In the genomic region with DNA sequence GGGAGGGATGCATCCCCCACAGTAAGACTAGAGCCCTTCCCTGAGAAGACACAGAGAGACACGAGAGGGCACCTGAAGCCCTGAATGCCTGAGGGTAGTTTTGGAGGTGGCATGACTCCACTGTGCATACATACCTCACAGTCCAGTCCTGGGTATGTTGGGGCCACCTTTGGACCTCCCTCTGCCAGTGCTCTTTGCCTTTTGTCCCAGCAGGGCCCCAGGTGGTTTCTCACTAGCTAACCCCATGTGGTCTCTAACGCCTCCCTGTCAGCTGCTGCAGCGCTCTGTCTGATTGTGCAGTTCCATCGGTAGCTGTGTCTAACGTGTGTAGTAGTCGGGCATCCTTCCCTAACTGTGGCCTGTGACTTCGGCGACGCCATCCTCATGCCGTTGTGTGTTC, we compare ENCODE assay signal across 11 mouse cellular contexts.
DNase-seq lines count a peak whose midpoint lies in the region; ATAC-seq lines count a peak whose summit lies in the region.
"Had no signal": no experiment of that assay in that cellular context is flagged by ENCODE, and none has a peak within 500 bp of the region (broad histone marks: within the 10 kb centered on the region; RNA-seq: fewer than 3 reads in every experiment).

No protein-coding gene starts in this region.

- H3K36me3 ChIP-seq in forebrain, embryonic 10.5 days (replicated peaks) = peaks cover 48% of the 10 kb centered on the region
- H3K36me3 ChIP-seq in forebrain, embryonic 16.5 days (ENCODE audit: control insufficient read depth, insufficient read depth) = 0 out of 2 replicates have a peak, but pooled peaks cover 8% of the 10 kb centered on the region
- H3K36me3 ChIP-seq in limb, embryonic 13.5 days = peaks cover 32% of the 10 kb centered on the region
- peaks cover 41% of the 10 kb centered on the region for H3K36me3 ChIP-seq in limb, embryonic 10.5 days
- peaks cover 45% of the 10 kb centered on the region for H3K36me3 ChIP-seq in midbrain, embryonic 10.5 days
- peaks cover 16% of the 10 kb centered on the region for H3K36me3 ChIP-seq in neural tube, embryonic 15.5 days

- H3K4me1 ChIP-seq in forebrain, embryonic 10.5 days = peaks cover 8% of the 10 kb centered on the region
- H3K4me1 ChIP-seq in forebrain, embryonic 16.5 days (replicated peaks; ENCODE audit: control insufficient read depth, insufficient read depth, low read length) = peaks cover 9% of the 10 kb centered on the region
- H3K4me1 ChIP-seq in limb, embryonic 13.5 days = peaks cover 17% of the 10 kb centered on the region
- H3K4me1 ChIP-seq in limb, embryonic 10.5 days = no peaks in the 10 kb centered on the region
- peaks cover 10% of the 10 kb centered on the region for H3K4me1 ChIP-seq in midbrain, embryonic 10.5 days
- peaks cover 13% of the 10 kb centered on the region for H3K4me1 ChIP-seq in neural tube, embryonic 15.5 days
- H3K4me1 ChIP-seq: embryonic facial prominence, embryonic 12.5 days had no signal

- no peaks in the 10 kb centered on the region for H3K27me3 ChIP-seq in forebrain, embryonic 10.5 days (ENCODE audit: poor library complexity, severe bottlenecking)
- H3K27me3 ChIP-seq in forebrain, embryonic 16.5 days (replicated peaks; ENCODE audit: control insufficient read depth, insufficient read depth, low read length) = no peaks in the 10 kb centered on the region
- H3K27me3 ChIP-seq in limb, embryonic 13.5 days = no peaks in the 10 kb centered on the region
- no peaks in the 10 kb centered on the region for H3K27me3 ChIP-seq in limb, embryonic 10.5 days (ENCODE audit: low read depth, poor library complexity, severe bottlenecking)
- no peaks in the 10 kb centered on the region for H3K27me3 ChIP-seq in midbrain, embryonic 10.5 days (ENCODE audit: low read depth, poor library complexity, severe bottlenecking)
- H3K27me3 ChIP-seq in neural tube, embryonic 15.5 days (replicated peaks) = no peaks in the 10 kb centered on the region
- H3K27me3 ChIP-seq: embryonic facial prominence, embryonic 12.5 days; forebrain, embryonic 12.5 days had no signal

- H3K4me3 ChIP-seq in forebrain, embryonic 10.5 days = no peak overlapping the region
- H3K4me3 ChIP-seq in forebrain, embryonic 16.5 days (replicated peaks; ENCODE audit: low read length) = no peak overlapping the region
- no peak overlapping the region for H3K4me3 ChIP-seq in limb, embryonic 13.5 days
- no peak overlapping the region for H3K4me3 ChIP-seq in limb, embryonic 10.5 days
- H3K4me3 ChIP-seq in midbrain, embryonic 10.5 days = no peak overlapping the region
- H3K4me3 ChIP-seq in neural tube, embryonic 15.5 days (replicated peaks) = no peak overlapping the region
- H3K4me3 ChIP-seq: embryonic facial prominence, embryonic 12.5 days; forebrain, embryonic 12.5 days had no signal

- H3K27ac ChIP-seq in forebrain, embryonic 10.5 days = peak overlapping the region; percentile 30; the same call in 1 of the 2 replicates
- no peak overlapping the region for H3K27ac ChIP-seq in forebrain, embryonic 16.5 days (ENCODE audit: low read length)
- peak overlapping the region; percentile 48; the same call in 1 of the 2 replicates for H3K27ac ChIP-seq in limb, embryonic 13.5 days
- no peak overlapping the region for H3K27ac ChIP-seq in limb, embryonic 10.5 days
- H3K27ac ChIP-seq in midbrain, embryonic 10.5 days (replicated peaks) = 0 out of 2 replicates have a peak overlapping the region, but pooled peaks have one; percentile 11
- peak overlapping the region; percentile 14 for H3K27ac ChIP-seq in neural tube, embryonic 15.5 days (replicated peaks)
- H3K27ac ChIP-seq: embryonic facial prominence, embryonic 12.5 days; forebrain, embryonic 12.5 days; liver, embryonic 14.5 days had no signal

- DNase-seq in forebrain, embryonic 10.5 days (ENCODE audit: extremely low spot score, low spot score) = no peak
- DNase-seq in limb, embryonic 10.5 days (ENCODE audit: low spot score) = no peak
- no peak for DNase-seq in midbrain, embryonic 10.5 days (ENCODE audit: low spot score)
- DNase-seq in left cerebral cortex, adult 9 months (ENCODE audit: low spot score in 2 of 2) = no peak
- no peak for DNase-seq in T-cell, adult 2 months (ENCODE audit: low spot score)

- H3K4me2 ChIP-seq in forebrain, embryonic 16.5 days (ENCODE audit: low read length) = no peak overlapping the region
- H3K4me2 ChIP-seq in limb, embryonic 13.5 days (replicated peaks) = no peak overlapping the region
- no peak overlapping the region for H3K4me2 ChIP-seq in neural tube, embryonic 15.5 days
- H3K4me2 ChIP-seq: embryonic facial prominence, embryonic 12.5 days; forebrain, embryonic 12.5 days had no signal

- no peak for ATAC-seq in forebrain, embryonic 16.5 days
- no peak for ATAC-seq in limb, embryonic 13.5 days (ENCODE audit: low FRiP score, low read depth)
- ATAC-seq in neural tube, embryonic 15.5 days (ENCODE audit: low FRiP score) = no peak

- no peaks in the 10 kb centered on the region for H3K9me3 ChIP-seq in forebrain, embryonic 10.5 days
- no peaks in the 10 kb centered on the region for H3K9me3 ChIP-seq in forebrain, embryonic 16.5 days (ENCODE audit: control insufficient read depth, low read length)
- no peaks in the 10 kb centered on the region for H3K9me3 ChIP-seq in limb, embryonic 13.5 days
- no peaks in the 10 kb centered on the region for H3K9me3 ChIP-seq in limb, embryonic 10.5 days (replicated peaks)
- H3K9me3 ChIP-seq in midbrain, embryonic 10.5 days (replicated peaks) = no peaks in the 10 kb centered on the region
- H3K9me3 ChIP-seq in neural tube, embryonic 15.5 days (replicated peaks) = no peaks in the 10 kb centered on the region
- H3K9me3 ChIP-seq: embryonic facial prominence, embryonic 12.5 days; forebrain, embryonic 12.5 days had no signal

- 85% methylated on average over 10 of the region's 10 CpGs for WGBS in forebrain, embryonic 10.5 days
- 72% methylated on average over 10 of the region's 10 CpGs for WGBS in forebrain, embryonic 16.5 days
- whole genome bisulfite sequencing in limb, embryonic 13.5 days = 71% methylated on average over 10 of the region's 10 CpGs
- 85% methylated on average over 10 of the region's 10 CpGs for WGBS in limb, embryonic 10.5 days
- 83% methylated on average over 10 of the region's 10 CpGs for WGBS in midbrain, embryonic 10.5 days
- WGBS in neural tube, embryonic 15.5 days = 44% methylated on average over 10 of the region's 10 CpGs

- H3K9ac ChIP-seq in forebrain, embryonic 16.5 days (replicated peaks; ENCODE audit: low read depth, low read length) = no peak overlapping the region
- no peak overlapping the region for H3K9ac ChIP-seq in limb, embryonic 13.5 days
- H3K9ac ChIP-seq in neural tube, embryonic 15.5 days (replicated peaks) = no peak overlapping the region
- H3K9ac ChIP-seq: embryonic facial prominence, embryonic 12.5 days; forebrain, embryonic 12.5 days; liver, embryonic 14.5 days had no signal

Comparison
In these comparisons a context has a peak if more than half of its experiments do, and no peak if none do; other contexts are left out.
1. H3K27ac ChIP-seq: peak in forebrain, embryonic 10.5 days (single experiment), limb, embryonic 13.5 days (single experiment), midbrain, embryonic 10.5 days (single experiment) and neural tube, embryonic 15.5 days (single experiment); none in forebrain, embryonic 16.5 days (single experiment) and limb, embryonic 10.5 days (single experiment).